ENCODE assay signal across 8 mouse cellular contexts in the genomic region with DNA sequence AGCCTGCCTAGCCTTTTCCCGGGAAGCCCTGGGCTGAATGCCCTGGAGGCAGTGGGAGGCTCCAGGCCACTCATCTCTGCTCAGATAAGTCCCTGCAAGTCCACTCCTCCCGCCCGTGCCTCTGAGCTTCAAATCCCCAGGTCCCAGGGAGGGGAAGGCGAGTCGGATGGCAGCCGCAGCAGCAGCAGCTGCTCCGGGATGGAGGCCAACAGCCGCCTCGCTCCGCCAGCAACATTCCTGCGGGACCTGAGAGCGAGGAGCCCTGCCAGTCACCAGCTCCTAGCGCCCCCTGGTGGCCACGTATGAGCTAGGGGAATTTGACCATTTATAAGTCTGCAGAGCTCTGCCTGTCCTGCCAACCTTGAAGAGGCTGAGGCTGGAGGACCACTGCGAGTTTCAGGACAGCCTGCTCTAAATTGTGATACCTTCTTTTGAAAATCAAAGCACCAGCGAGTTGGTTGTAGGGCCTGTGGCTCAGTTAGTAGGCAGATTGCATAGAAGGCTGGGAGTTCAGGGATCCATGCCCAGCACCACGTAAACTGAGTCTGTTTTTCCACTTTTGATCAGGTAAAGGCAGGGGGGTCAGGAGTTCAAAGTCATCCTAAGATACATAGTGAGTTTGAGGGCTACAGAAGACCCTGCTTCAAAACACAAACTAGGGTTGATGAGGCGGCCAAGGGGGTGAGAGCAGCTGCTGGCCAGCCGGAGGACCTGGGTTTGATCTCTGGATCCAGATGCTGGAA. TPM values are rescaled to one million over a fixed set of nuclear protein-coding genes. Genes with fewer than 3 reads are reported as not detected.
DNase-seq lines count a peak whose midpoint lies in the region; ATAC-seq and TF ChIP-seq lines count a peak whose summit lies in the region.

No protein-coding gene starts in this region.

- peak; percentile 87 for TF ChIP-seq EP300 in heart, adult 2 months (IDR thresholded peaks at IDR 0.05; ENCODE audit: insufficient read depth, low read depth, low read length)

- TF ChIP-seq POLR2A in heart, adult 2 months (IDR thresholded peaks at IDR 0.05; ENCODE audit: insufficient read depth, low read depth, low read length), result no peak

- WGBS in embryonic facial prominence, embryonic 14.5 days, result 17% methylated on average over 14 of the region's 19 CpGs
- WGBS in heart, adult 2 months, result 15% methylated on average over 19 of the region's 19 CpGs
- WGBS in limb, embryonic 12.5 days, result 17% methylated on average over 19 of the region's 19 CpGs

- no peaks in the 10 kb centered on the region for H3K27me3 ChIP-seq in embryonic facial prominence, embryonic 14.5 days (replicated peaks; ENCODE audit: control insufficient read depth, insufficient read depth, low read length)
- 0 out of 2 replicates have a peak, but pooled peaks cover 2% of the 10 kb centered on the region for H3K27me3 ChIP-seq in heart, adult 2 months (ENCODE audit: control insufficient read depth, insufficient read depth, low read length)
- H3K27me3 ChIP-seq in limb, embryonic 12.5 days, result peaks cover 3% of the 10 kb centered on the region; the same call in 1 of the 2 replicates

- H3K4me1 ChIP-seq in embryonic facial prominence, embryonic 14.5 days (ENCODE audit: control insufficient read depth, insufficient read depth, low read length), result peaks cover 7% of the 10 kb centered on the region
- H3K4me1 ChIP-seq in heart, adult 2 months (ENCODE audit: control insufficient read depth, insufficient read depth, low read length), result no peaks in the 10 kb centered on the region; the same call in 1 of the 2 replicates
- H3K4me1 ChIP-seq in limb, embryonic 12.5 days (replicated peaks), result peaks cover 5% of the 10 kb centered on the region; the same call in 1 of the 2 replicates

- H3K27ac ChIP-seq in embryonic facial prominence, embryonic 14.5 days (replicated peaks; ENCODE audit: low read depth, low read length), result peak overlapping the region; percentile 56; the same call in 1 of the 2 replicates
- H3K27ac ChIP-seq in heart, adult 2 months, result no peak overlapping the region
- H3K27ac ChIP-seq in limb, embryonic 12.5 days, result no peak overlapping the region

- H3K9ac ChIP-seq in embryonic facial prominence, embryonic 14.5 days (ENCODE audit: low read depth, low read length), result no peak overlapping the region; the same call in 1 of the 2 replicates
- no peak overlapping the region for H3K9ac ChIP-seq in heart, adult 2 months (ENCODE audit: low read depth, low read length)
- H3K9ac ChIP-seq in limb, embryonic 12.5 days (replicated peaks), result no peak overlapping the region

- intact Hi-C loops in heart, adult 2 months (cut with DNase I), result loop anchor here (1.0 to 5.0 kb wide), 4 partner anchors 26 to 169 kb away; no protein-coding TSS in a partner anchor

- peak; percentile 97 for DNase-seq in 3T3-L1 (ENCODE audit: low read depth, low spot score)
- peak; percentile 90 to 92 for DNase-seq in adrenal gland, postnatal 4 days (ENCODE audit: low spot score in 2 of 2)
- DNase-seq in embryonic facial prominence, embryonic 14.5 days (ENCODE audit: low spot score), result peak; percentile 97
- DNase-seq in heart, adult 2 months, result peak; percentile 94 to 97
- DNase-seq in kidney, adult 8-10 months, result peak; percentile 90 to 96
- DNase-seq in spleen, postnatal 36 days (ENCODE audit: low spot score in 2 of 2), result peak; percentile 48 to 58

- ATAC-seq in embryonic facial prominence, embryonic 14.5 days (ENCODE audit: low read depth), result peak; percentile 98
- peak; percentile 90 for ATAC-seq in limb, embryonic 12.5 days (ENCODE audit: insufficient number of reproducible peaks, insufficient read depth, low FRiP score, low TSS enrichment, low read depth)
- peak; percentile 73; the same call in 1 of the 2 replicates for ATAC-seq in monocyte, adult 5-6 weeks (replicated peaks; ENCODE audit: insufficient number of reproducible peaks, low FRiP score, low TSS enrichment, poor library complexity, severe bottlenecking)

- H3K79me2 ChIP-seq in heart, adult 2 months (replicated peaks; ENCODE audit: control insufficient read depth, insufficient read depth, low read length), result no peaks in the 10 kb centered on the region

- no peaks in the 10 kb centered on the region for H3K36me3 ChIP-seq in embryonic facial prominence, embryonic 14.5 days (ENCODE audit: control insufficient read depth, insufficient read depth, low read length)
- H3K36me3 ChIP-seq in heart, adult 2 months (ENCODE audit: control insufficient read depth, insufficient read depth, low read length), result no peaks in the 10 kb centered on the region
- no peaks in the 10 kb centered on the region for H3K36me3 ChIP-seq in limb, embryonic 12.5 days

- H3K4me3 ChIP-seq in embryonic facial prominence, embryonic 14.5 days (ENCODE audit: low read depth, low read length), result no peak overlapping the region
- no peak overlapping the region for H3K4me3 ChIP-seq in heart, adult 2 months
- no peak overlapping the region for H3K4me3 ChIP-seq in limb, embryonic 12.5 days (replicated peaks)

- peak; percentile 100; the same call in 1 of the 2 replicates for TF ChIP-seq CTCF in heart, adult 2 months (IDR thresholded peaks at IDR 0.05)

- peak overlapping the region; percentile 27 for H3K4me2 ChIP-seq in embryonic facial prominence, embryonic 14.5 days (ENCODE audit: low read depth, low read length)
- peak overlapping the region; percentile 38 for H3K4me2 ChIP-seq in limb, embryonic 12.5 days

- H3K9me3 ChIP-seq in embryonic facial prominence, embryonic 14.5 days (ENCODE audit: control insufficient read depth, low read length), result no peaks in the 10 kb centered on the region
- H3K9me3 ChIP-seq in limb, embryonic 12.5 days, result no peaks in the 10 kb centered on the region

RNA-seq across cellular contexts. Expression of gene Rdh8, which starts 12.8 kb away (rescaled TPM):
- total RNA-seq in adrenal gland, postnatal 4 days (2021), result not detected
- not detected in 2 replicates for polyA plus RNA-seq in embryonic facial prominence, embryonic 14.5 days (2014; fragmentation: Nextera tagmentation; extraction: Ambion mirVana)
- total RNA-seq in heart, adult 2 months (2021), result not detected
- polyA plus RNA-seq in heart, adult 2 months (2012; rRNA removed), result not detected in 2 replicates
- not detected in 2 replicates for polyA plus RNA-seq in limb, embryonic 12.5 days (2016; fragmentation: Nextera tagmentation; extraction: Ambion mirVana)
- total RNA-seq in monocyte, adult 5-6 weeks (2017), result not detected in 3 replicates

RNA-seq across cellular contexts. Expression of gene Col5a3, which starts 16.2 kb away (rescaled TPM):
- 100 to 1,000 TPM; 233 TPM for total RNA-seq in adrenal gland, postnatal 4 days (2021)
- polyA plus RNA-seq in embryonic facial prominence, embryonic 14.5 days (2014; fragmentation: Nextera tagmentation; extraction: Ambion mirVana), result 8.3 and 13.2 TPM in 2 replicates
- 10 to 100 TPM in 1 of 2 experiments, 1 to 10 TPM in 1; 7.0 to 19.7 TPM for total RNA-seq in heart, adult 2 months (2021)
- polyA plus RNA-seq in heart, adult 2 months (2012; rRNA removed), result 11.6 and 13.5 TPM in 2 replicates
- polyA plus RNA-seq in limb, embryonic 12.5 days (2016; fragmentation: Nextera tagmentation; extraction: Ambion mirVana), result 0.28 and 0.55 TPM in 2 replicates
- total RNA-seq in monocyte, adult 5-6 weeks (2017), result 0.11 TPM in 1 of 3 replicates, not detected in the others

RNA-seq across cellular contexts. Expression of gene A230050P20Rik, which starts 37.4 kb away (rescaled TPM):
- 10 to 100 TPM; 34.4 to 43.7 TPM for total RNA-seq in adrenal gland, postnatal 4 days (2021)
- polyA plus RNA-seq in embryonic facial prominence, embryonic 14.5 days (2014; fragmentation: Nextera tagmentation; extraction: Ambion mirVana), result 4.8 and 6.3 TPM in 2 replicates
- total RNA-seq in heart, adult 2 months (2021), result 1 to 10 TPM; 3.9 to 4.3 TPM
- polyA plus RNA-seq in heart, adult 2 months (2012; rRNA removed), result 16.4 and 21.2 TPM in 2 replicates
- polyA plus RNA-seq in limb, embryonic 12.5 days (2016; fragmentation: Nextera tagmentation; extraction: Ambion mirVana), result 3.1 TPM in 2 replicates
- total RNA-seq in monocyte, adult 5-6 weeks (2017), result 5.2 to 12.0 TPM (median 11.8 TPM) in 3 replicates

RNA-seq across cellular contexts. Expression of gene Angptl6, which starts 48.5 kb away (rescaled TPM):
- total RNA-seq in adrenal gland, postnatal 4 days (2021), result 1 to 10 TPM; 2.7 to 3.2 TPM
- 3.4 and 4.2 TPM in 2 replicates for polyA plus RNA-seq in embryonic facial prominence, embryonic 14.5 days (2014; fragmentation: Nextera tagmentation; extraction: Ambion mirVana)
- total RNA-seq in heart, adult 2 months (2021), result 1 to 10 TPM; 3.9 to 4.0 TPM
- polyA plus RNA-seq in heart, adult 2 months (2012; rRNA removed), result 4.0 and 5.4 TPM in 2 replicates
- polyA plus RNA-seq in limb, embryonic 12.5 days (2016; fragmentation: Nextera tagmentation; extraction: Ambion mirVana), result 2.2 and 2.3 TPM in 2 replicates
- total RNA-seq in monocyte, adult 5-6 weeks (2017), result 0.49 to 0.57 TPM in 2 of 3 replicates, not detected in the other

RNA-seq across cellular contexts. Expression of gene Ppan, which starts 56.9 kb away (rescaled TPM):
- 10 to 100 TPM; 47.4 to 53.4 TPM for total RNA-seq in adrenal gland, postnatal 4 days (2021)
- 65.7 and 76.3 TPM in 2 replicates for polyA plus RNA-seq in embryonic facial prominence, embryonic 14.5 days (2014; fragmentation: Nextera tagmentation; extraction: Ambion mirVana)
- 1 to 10 TPM; 5.9 to 6.7 TPM for total RNA-seq in heart, adult 2 months (2021)
- 11.9 and 18.8 TPM in 2 replicates for polyA plus RNA-seq in heart, adult 2 months (2012; rRNA removed)
- polyA plus RNA-seq in limb, embryonic 12.5 days (2016; fragmentation: Nextera tagmentation; extraction: Ambion mirVana), result 78.9 and 82.1 TPM in 2 replicates
- 24.4 to 44.1 TPM (median 26.9 TPM) in 3 replicates for total RNA-seq in monocyte, adult 5-6 weeks (2017)

Comparison
In these comparisons a context has a peak if more than half of its experiments do, and no peak if none do; other contexts are left out.
1. RNA of gene Col5a3, which starts 16.2 kb away (total RNA-seq): 233 TPM in adrenal gland, postnatal 4 days; 7.0 to 19.7 TPM in heart, adult 2 months and 0.11 TPM in monocyte, adult 5-6 weeks; every median in the first group is over 10 times any median in the second.
2. Peak in every context shown above with its lines, with median percentiles within 50 percentile points of each other: DNase-seq and ATAC-seq.